Mouse (Mus musculus) skeletal muscle tissue, adult 2 months (tissue): Measurements from ENCODE around the gene Itpkc.
"Not testable (repeated sequence)": the region's sequence is repeated elsewhere in the genome, so short reads cannot be mapped to it uniquely, and the experiment has no call there.

ENCODE experiments used
- DNase-seq: peaks from one replicate; pipeline ENCODE4 v3.0.0-alpha.2; 2012; ENCODE audit warnings: low read depth, low spot score

Gene Itpkc

GRCm38 (mm10) chr7:27228281-27228821, at the start of gene Itpkc:
Gene Itpkc, minus strand, starts transcription at chr7:27228661.
- peak; percentile 83 for DNase-seq

GRCm38 (mm10) chr7:27277191-27277590, 48.7 kb upstream of the Itpkc start:
- DNase-seq, result no peak

DNA sequence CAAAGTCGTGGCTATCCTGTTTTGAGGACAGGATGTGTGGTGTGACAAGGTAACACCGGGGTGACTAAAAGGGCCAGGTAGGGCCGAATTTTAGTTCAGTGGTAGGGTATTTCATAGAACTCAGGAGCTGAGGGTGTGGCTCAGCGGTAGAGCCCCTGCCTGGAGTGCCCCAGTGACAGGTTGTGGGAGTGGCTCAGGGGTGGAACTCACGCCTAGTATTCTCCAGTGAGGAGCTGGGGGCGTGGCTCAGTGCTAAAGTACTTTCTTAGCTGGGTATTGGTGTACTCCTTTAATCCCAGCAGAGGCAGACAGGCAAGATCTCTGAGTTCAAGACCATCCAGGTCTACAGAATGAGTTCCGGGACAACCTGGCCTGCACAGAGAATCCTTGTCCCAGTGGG, 47.6 kb upstream of the Itpkc start:
- no peak for DNase-seq

DNA sequence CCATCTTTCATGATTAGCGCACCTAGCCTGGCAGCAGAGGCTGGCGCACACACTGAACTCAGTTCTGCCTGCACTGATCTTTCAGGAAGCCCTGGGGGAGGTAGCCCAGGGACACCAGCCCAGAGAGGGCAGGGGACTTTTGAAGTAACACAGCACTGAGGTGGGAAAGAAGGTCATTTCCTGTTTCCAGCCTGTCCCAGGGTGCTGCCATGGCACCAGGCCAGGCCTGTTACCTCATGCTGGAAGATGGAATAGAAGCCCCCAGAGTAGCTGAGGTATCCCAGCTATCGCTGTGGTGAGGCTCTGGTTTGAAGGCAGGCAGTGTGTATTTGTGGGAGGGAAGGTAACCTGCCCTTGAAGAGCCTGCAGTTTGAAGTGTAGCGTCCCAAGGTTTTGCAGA, 46.5 kb upstream of the Itpkc start:
- no peak for DNase-seq

DNA sequence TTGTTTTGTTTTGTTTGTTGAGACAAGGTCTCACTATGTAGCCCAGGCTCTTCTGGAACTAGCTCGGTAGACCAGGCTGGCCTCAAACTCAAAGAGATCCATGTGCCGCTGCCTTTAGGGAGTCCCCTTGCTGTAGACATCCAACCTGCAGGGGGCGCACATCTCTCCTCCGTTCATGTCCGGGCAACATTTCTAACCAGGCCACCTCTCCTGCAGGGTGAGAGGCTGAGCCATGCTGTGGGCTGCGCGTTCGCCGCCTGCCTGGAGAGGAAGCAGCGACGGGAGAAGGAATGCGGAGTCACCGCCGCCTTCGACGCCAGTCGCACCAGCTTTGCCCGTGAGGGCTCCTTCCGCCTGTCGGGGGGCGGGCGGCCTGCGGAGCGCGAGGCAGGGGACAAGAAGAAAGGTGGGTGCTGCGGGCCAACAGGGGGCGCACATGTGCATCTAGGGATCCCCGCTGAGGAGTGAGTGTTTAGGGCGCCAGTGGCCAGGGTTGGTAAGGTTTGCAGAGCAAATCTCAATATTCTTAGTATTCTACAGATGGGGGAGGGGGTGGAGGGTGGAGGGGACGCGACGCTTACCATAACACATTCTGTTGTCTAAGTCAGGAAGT, 45.4 kb upstream of the Itpkc start:
- no peak for DNase-seq

- no peak for DNase-seq
Observed at GRCm38 (mm10) chr7:27271423-27271822, 43.0 kb upstream of the Itpkc start.

- no peak for DNase-seq
Observed at GRCm38 (mm10) chr7:27266515-27267128, 38.2 kb upstream of the Itpkc start.

DNA sequence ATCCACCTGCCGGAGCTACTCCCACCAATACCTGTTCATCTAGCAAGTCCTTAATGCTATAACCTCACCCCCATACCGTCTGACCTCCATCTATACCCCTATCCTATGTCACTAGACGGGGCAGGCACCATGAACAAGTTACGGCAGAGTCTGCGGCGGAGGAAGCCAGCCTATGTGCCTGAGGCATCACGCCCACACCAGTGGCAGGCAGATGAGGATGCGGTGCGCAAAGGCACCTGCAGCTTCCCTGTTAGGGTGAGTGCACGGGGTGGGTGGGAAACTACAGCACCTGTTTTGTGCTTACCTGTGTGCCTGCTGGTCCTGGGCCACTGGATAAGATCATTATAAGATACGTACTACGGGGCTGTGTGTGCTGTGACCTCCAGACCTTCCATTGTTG, 36.3 kb upstream of the Itpkc start:
- DNase-seq, result no peak

- DNase-seq, result no peak
Observed at GRCm38 (mm10) chr7:27261888-27262287, 33.4 kb upstream of the Itpkc start.

DNA sequence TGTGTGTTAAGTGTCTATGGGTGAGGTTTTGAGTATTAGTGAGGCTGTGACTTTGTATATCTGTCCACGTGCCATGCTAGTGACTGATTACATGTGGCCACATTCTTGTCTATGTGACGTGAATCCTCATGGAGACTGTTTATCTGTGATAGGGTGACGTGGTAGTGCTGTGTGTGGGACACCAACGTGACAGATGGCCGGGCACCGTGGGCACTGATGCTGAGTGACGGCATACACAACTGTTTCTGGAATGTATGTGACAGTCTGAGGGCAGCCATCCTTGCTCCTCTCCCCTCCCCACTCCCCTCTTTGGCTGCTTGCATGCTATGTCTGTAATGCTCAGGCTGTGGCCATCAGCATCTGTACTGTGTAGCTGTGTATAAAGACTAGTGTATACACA, 32.4 kb upstream of the Itpkc start:
- no peak for DNase-seq

DNA sequence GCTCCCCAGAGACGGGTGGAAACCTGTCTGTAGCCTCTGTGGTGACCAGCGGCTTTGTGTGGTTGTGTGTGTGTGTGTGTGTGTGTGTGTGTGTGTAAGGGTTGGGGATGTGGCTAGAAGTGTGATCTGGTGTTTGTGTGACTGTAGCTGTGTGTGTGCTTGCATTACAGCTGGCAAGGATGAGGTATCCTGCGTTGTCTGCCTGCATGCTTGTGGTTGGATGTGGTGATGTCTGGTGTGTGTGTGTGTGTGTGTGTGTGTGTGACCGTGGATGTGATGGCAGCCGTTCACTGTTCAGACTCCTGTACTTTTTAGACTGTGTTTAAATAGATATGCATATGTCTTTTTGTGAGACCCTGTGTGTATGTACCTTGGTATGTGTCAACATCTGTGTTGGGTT, 31.3 kb upstream of the Itpkc start:
- no peak for DNase-seq

- DNase-seq, result no peak
Observed at GRCm38 (mm10) chr7:27259271-27259721, 30.8 kb upstream of the Itpkc start.

DNA sequence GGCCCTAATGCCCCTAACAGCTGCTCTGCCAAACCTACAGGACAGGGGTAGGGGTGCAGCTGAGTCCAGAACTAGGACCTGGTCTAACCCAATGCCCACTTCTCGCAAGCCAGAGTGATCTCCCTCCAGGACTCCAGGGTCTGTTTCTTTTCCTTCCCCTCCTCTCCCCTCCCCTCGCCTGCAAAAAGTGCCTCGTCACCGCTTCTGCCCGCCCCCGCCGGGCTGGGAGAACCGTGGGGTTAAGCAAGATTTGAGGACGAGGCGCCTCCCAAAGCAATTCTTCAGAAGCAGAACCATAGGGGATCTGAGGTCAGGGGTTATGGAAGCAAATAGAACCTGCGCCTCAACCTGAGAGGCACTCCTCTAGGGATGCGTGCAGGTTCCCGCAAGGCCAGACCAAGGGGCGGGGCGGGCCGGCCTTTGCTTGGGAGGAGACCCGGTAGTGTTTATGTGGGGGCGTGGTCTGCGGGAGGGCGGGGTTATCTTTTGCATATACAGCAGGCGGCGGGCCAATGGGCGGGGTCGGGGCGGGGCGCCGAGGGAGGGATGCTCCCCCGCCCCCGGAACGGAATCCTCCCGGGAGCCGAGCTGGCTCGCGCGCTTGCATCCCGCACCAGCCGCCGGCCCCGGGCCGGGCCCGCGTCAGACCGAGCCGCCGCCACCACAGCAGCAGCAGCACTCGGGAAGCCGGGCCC, 29.9 kb upstream of the Itpkc start, which contains the start of gene Numbl:
Gene Numbl (plus strand): TSS at position 229 of the 695 bp plus-strand sequence.
- peak; percentile 92 for DNase-seq

DNA sequence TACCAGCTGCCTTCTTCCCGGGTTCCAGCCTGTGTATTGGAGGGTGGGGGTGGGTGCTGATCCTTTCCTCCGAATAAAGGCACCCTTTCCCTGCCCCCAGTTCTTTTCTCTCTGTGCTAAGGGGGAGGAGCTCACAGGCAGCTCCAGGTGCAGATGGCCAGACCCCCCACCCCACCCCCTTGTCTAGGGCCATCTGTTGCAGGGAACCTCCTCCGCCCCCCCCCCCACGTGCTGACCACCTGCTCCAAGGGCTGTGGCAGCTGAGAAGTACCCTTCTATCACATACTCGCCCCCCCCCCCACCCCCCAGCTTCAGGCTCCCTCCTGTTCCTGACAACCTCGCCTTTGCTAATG, 29.4 kb upstream of the Itpkc start:
- no peak for DNase-seq

DNA sequence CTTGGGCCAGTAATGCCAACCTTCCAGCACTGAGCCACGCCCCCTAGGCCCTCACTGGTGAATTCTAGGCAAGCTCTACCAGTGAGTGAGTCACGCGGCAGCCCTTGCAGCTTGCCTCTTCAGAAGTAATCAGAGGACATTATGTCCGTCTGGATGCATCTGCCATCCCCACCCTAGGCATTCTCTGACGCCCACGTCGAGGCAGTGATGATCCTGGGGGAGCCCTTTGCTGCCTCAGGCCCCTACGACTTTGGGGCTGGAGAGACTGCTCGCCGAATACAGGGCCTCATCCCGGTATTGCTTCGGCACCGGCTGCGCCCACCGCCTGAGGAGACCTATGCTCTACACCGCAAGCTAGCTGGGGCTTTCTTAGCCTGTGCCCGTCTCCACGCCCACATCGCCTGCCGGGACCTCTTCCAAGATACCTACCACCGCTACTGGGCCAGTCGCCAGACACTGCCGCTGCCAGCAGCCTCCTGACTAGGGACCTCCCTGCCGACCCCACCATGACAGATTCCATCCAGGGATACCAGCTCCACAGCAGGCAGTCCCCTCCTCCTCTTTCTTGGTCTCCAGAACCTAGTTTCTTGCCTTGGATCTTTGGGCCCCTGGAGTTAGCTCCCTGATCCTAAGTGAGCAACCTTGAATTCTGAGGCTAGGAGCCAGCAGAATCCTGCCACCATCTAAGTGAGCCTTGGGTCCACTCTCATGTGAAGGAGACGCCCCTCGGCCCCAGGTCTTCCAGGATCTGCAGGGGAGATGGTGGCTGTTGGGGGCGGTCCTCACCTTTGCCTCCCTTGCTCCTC, 28.8 kb upstream of the Itpkc start:
- DNase-seq, result no peak

DNA sequence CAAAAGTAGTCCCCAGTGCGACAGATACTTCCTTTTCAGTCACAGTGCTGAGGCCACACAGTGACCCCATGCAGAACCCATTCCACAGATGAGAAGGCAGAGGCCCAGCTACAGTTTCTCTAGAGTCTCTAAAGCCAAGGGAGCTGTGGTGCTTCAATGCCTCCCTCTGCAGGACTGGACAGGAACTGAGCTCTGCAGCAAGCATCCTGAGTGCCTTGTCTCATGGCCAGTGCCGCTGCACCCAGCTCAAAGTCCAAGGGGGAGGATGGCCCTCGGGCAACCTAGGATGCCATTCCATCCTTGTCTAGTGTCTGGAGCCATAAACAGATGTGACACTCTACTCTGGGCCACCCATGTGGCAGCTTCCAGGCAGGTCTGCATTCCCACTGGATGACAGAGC, 27.3 kb upstream of the Itpkc start:
- no peak for DNase-seq

- no peak for DNase-seq
Observed at GRCm38 (mm10) chr7:27251946-27252345, 23.5 kb upstream of the Itpkc start.

DNA sequence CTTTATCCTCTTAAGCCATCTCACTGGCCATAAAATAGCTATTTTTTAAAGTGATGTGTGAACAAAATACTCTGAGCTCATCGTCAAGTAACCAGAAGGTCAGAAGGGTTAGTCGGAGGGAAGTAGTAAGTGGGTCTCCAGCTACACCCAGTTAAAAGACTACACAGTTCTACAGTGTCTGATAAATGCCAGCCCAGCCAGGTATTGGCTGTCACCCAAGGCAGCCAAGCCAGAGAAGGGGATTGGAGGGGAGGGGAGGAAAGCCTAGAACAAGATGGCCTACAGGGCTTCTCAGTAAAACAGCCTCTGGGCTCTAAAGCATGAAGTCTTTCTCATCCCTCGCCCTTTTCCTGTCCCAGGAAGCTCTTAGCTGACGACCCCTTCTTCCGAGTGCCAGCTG, 21.5 kb upstream of the Itpkc start:
- no peak for DNase-seq

DNA sequence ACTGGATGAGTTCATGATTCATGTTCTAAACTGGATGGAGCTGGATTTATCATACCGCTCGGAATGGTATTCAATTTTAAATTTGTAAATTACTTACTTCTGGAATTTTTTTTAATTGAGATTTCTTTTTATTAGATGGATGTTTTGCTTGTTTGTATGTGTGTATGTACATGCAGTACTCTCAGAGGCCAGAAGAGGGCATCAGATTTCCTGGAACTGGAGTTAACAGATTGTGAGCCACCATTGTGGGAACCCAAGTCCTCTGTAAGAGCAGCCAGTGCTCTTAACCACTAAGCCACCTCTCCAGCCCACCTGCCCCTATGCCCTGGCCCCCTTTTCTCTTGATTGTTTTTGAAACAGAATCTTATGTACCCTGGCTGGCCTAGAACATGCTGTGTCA, 20.7 kb upstream of the Itpkc start:
- DNase-seq, result no peak

GRCm38 (mm10) chr7:27244088-27244487, 15.6 kb upstream of the Itpkc start:
- not testable (repeated sequence) for DNase-seq

DNA sequence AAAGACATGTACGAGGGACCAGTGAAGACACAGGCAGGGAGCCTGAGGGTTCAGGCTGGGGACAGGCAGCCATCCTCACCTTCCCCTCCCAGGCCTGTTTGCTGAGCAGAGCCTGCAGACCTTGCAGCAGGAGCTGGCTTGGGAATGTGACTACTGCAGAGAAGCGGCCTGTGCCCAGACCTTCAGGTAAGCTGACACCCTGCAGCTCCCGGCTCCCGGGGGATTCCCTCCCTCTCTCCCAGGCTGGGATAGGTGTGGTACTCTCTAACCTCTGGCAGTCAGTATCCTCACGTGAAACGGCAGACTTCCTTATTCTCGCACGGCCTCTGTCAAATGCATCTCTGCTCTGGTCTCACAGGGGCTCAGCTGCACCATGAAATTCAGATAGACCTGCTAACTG, 14.8 kb upstream of the Itpkc start:
- no peak for DNase-seq

- DNase-seq, result no peak
Observed at GRCm38 (mm10) chr7:27238568-27238967, 10.1 kb upstream of the Itpkc start.
